Mouse (Mus musculus) CD4-positive helper T cell, adult 2 months (primary cell): Measurements from ENCODE around the gene Lrrc29.

Experiments
- DNase-seq: peaks from one replicate; pipeline ENCODE4 v3.0.0-alpha.2; 2012; ENCODE audit warnings: low read depth, missing footprints, low spot score

Lrrc29 gene

GRCm38 (mm10) chr8:105268342-105269074, 57.6 kb downstream of the Lrrc29 start:
- no peak for DNase-seq

- DNase-seq, result peak; percentile 79
Observed at GRCm38 (mm10) chr8:105266775-105267174, 59.3 kb downstream of the Lrrc29 start.

GRCm38 (mm10) chr8:105265128-105265527, 61.0 kb downstream of the Lrrc29 start:
- DNase-seq, result peak; percentile 86

- peak; percentile 85 for DNase-seq
Observed at GRCm38 (mm10) chr8:105264024-105264982, 61.8 kb downstream of the Lrrc29 start, which contains the start of the genes Tradd and Fbxl8. Tradd (minus strand) TSS chr8:105264609. Fbxl8 (plus strand) TSS chr8:105264648.

GRCm38 (mm10) chr8:105263244-105263912, 62.7 kb downstream of the Lrrc29 start:
- no peak for DNase-seq
